Mouse (Mus musculus) heart, postnatal 36 days (tissue): Measurements from ENCODE around the gene St3gal2. TPM values are rescaled to one million over a fixed set of nuclear protein-coding genes. Genes with fewer than 3 reads are reported as not detected.

Source experiments
- DNase-seq, 2 experiments: peaks; one replicate each; pipeline ENCODE4 v3.0.0; 2021 to 2022
- intact Hi-C: fragments of 180-260 bp; cut with DNase I; formaldehyde crosslinking; loops from one replicate; pipeline ENCODE4 v1.15.1; 2025
- total RNA-seq, 2 experiments: library from RNA; stranded (reverse); gene quantifications; 2 replicates each; pipeline ENCODE4 v1.2.3; 2021

Gene St3gal2
- total RNA-seq = 10 to 100 TPM; 27.5 to 28.3 TPM

GRCm38 (mm10) chr8:110919341-110920031, at the start of gene St3gal2:
TSS of gene St3gal2 (plus strand) at chr8:110919922.
- peak; percentile 77 to 79 for DNase-seq
- intact Hi-C loops = loop anchor here (2.0 to 5.0 kb wide), 2 partner anchors 45 to 78 kb away; partner anchors contain the start of gene Ddx19a

DNA sequence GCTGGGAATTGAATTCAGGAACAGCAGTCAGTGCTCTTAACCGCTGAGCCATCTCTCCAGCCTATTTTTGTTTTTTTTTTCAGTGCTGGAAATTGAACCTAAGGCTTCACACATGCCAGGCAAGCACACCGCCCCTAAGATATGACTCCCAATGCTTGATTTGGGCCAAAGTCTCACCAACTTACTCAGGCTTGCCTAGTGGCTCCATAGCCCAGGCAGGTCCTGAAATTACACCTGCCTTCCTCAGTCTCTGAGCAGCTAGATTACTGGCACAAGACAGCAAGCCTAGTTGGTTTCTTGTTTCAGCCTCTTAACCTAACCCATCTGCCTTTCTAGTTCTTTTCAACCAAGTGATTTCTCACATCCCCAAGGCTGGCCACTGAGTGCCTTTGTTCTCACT, 49.2 kb upstream of the St3gal2 start:
- no peak for DNase-seq
- intact Hi-C loops = no loop called here

DNA sequence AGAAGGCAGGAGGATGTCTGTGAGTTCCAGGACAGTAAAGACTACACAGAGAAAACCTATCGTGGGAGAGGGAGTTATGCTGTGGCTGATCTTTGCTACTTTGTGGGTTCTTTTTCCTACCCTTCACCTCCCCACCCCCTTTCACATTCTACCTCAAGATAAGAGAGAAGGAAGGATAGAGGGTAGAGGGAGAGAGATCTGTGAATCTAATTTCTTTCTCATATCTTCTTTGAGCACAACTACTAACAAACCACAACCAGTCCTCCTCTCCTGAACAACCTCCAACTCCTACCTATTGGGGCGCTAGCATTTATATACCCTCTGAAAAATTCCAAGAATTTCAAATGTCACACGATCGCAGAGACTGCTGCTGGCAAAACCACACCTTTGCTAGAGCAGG, 41.9 kb upstream of the St3gal2 start:
- intact Hi-C loops = no loop called here
- DNase-seq = no peak

DNA sequence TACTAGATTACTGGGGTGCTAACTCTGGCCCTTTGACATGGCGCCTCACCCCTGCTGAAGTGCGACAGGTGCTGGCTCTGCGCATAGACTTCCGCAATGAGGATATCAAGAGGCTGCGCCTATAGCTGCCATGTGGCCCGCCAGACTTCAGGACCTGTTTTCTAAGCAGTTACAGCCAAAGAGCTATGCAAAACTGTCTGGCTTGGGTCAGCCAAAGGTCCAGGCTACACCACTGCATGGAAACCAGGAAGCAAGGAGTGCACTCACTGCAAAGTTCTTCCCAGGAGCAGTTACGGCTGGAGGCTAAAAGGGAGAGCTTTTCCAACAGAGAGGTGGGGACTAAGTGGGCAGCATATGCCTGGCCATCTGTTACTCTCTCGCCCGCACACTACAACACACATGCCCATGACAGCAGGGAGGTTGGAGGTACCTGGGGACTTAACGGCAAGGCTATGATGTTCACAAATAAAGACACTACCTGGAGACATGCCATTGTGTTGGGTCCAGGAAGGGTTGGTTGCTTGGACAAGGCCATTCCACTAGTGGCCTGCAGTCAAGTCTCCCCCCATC, 37.9 kb upstream of the St3gal2 start:
- DNase-seq = no peak
- intact Hi-C loops = no loop called here

GRCm38 (mm10) chr8:110883824-110884223, 35.9 kb upstream of the St3gal2 start:
- DNase-seq = no peak
- intact Hi-C loops = no loop called here

DNA sequence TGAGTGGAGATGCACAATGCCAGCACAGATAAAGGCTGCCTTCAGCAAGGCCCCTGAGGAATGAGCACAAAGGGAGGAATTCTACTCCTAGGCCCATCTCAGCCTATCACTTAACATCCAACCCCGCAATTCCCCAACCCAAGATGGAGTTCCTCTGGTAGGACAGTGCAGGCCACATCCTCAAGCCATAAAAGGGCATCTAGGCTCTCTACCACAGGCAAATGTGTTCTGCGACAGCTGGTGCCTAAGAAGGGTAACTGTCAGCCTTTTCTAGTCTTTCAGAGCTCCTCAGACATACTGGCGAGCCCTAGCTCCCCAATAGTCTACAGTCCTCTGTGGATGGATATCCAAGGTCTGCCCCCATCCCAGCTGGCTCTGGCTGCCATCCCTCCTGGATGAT, 33.1 kb upstream of the St3gal2 start:
- intact Hi-C loops = no loop called here
- DNase-seq = no peak

DNA sequence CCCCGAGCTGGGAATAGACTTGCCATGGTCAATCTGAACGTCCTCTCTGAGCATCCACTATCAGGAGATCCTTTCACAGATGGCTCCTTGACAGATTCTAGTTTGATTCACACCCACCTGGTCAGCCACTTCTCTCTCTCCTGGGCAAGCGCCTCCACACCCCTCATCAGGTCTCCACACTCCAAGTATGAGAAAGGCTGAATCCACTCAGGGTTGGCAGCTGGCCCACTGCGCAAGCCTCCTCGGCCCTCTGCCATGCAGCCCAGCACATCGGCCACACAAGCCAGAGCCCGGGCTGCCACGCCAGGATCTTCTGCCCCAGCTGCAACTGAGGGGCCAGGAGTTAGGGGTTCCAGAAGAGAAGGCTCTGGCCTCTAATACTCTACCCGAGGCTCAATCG, 32.2 kb upstream of the St3gal2 start:
- intact Hi-C loops = no loop called here
- no peak for DNase-seq

- no peak for DNase-seq
- intact Hi-C loops = no loop called here
These were observed 31.3 kb upstream of the St3gal2 start for GRCm38 (mm10) chr8:110888441-110888840.

- DNase-seq = no peak
- intact Hi-C loops = no loop called here
These were observed 30.9 kb upstream of the St3gal2 start for GRCm38 (mm10) chr8:110888860-110889259.

- intact Hi-C loops = no loop called here
- DNase-seq = no peak
These were observed 29.7 kb upstream of the St3gal2 start for GRCm38 (mm10) chr8:110889904-110890470.

DNA sequence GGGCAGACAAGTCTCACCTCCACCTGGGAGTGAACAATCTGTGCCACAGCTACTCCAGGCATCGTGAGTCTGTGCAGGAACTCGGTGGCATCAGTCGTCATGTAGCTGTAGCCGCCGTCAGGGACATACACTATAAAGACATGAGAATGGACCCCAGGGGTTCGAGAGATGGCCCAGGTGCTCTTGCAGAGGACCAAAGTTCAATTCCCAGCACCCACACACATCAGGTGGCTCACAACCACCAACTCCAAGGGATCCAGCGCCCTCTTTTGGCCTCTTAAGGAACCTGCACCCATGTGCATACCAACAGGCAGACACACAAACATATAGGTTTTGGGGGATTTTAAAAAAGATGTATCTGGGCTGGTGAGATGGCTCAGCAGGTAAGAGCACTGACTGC, 27.7 kb upstream of the St3gal2 start:
- intact Hi-C loops = no loop called here
- DNase-seq = no peak

GRCm38 (mm10) chr8:110892913-110893312, 26.8 kb upstream of the St3gal2 start:
- intact Hi-C loops = no loop called here
- DNase-seq = no peak

DNA sequence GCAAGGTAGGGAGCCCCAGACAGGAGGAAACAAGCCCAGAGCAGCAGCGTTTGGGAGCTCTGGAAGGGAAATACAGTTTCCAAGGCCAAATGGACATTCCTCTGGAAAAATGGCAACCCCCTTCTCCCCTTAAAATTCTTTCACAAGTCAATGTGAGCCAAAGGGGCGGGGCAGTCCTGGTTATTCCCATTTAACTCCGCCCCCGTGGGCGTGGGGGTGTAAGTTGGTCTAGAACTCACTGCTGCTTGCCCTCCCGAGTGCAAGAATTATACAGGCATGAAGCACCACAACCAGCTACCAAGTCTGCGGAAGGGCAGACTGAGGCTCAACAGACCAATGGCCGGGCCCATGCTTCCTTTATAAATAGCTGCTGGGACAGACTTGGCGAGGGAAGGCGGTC, 24.9 kb upstream of the St3gal2 start:
- intact Hi-C loops = no loop called here
- DNase-seq = no peak

DNA sequence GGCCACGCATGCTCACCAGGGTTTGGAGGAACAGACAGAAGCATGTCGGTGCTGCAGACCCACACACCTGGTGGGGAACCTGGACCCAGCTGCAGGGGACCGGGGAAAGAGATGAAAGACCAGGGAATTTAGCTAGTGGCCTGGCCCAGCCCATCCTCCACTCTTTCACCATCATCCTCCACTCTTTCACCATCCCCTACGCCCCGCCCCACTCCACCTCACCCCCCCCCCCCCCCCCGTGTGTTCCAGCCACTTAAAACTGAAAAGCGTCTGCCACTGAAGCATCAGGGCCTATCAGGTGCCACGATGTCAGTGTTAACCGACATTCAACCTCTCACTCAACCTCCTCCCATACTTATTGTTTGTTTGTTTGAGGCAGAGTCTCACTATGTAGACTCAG, 24.5 kb upstream of the St3gal2 start:
- intact Hi-C loops = no loop called here
- no peak for DNase-seq

GRCm38 (mm10) chr8:110895812-110896211, 23.9 kb upstream of the St3gal2 start:
- intact Hi-C loops = no loop called here
- DNase-seq = no peak

DNA sequence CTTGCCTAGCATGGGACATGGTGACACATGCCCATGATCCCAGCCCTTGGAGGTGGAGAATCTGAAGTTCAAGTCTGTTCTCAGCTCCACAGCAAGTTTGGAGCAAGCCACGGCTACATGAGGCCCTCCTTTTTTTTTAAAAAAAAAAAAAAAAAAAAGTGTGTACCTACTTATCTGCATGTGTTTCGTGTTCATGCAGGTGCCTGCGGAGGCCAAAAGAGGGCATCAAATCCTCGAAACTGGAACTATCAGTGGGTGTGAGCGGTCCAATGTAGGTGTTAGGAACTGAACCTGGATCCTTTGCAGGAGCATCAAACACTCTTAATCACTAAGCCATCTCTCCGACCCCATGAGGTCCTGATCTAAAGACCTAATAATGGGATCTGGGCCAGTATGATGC, 22.2 kb upstream of the St3gal2 start:
- intact Hi-C loops = no loop called here
- DNase-seq = no peak

DNA sequence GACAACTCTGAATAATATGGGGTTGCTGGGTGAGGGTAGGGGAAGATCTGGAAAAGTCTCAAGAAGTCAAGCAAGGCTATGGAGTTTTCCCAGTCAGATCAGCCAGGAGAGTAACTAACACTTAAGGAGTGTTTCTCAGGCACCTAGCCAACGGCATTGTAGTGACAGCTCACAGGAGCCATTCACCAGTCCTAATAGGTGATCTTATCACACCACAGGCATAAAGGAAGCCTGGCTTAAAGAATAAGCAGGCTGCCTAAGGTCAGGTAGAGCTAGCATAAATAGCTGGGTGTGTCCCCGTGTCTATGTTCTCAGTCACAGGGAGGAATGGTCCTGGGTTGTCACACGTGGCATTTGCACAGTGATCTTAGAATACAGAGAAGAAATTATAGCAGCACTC, 18.7 kb upstream of the St3gal2 start:
- no peak for DNase-seq
- intact Hi-C loops = no loop called here

- intact Hi-C loops = loop anchor here (2.0 kb wide), 1 partner anchor 63 kb away; no protein-coding TSS in a partner anchor
- DNase-seq = peak; percentile 84
These were observed 17.7 kb upstream of the St3gal2 start, which contains the start of gene Fuk for GRCm38 (mm10) chr8:110901839-110902578. TSS of gene Fuk (minus strand) at chr8:110902488.

DNA sequence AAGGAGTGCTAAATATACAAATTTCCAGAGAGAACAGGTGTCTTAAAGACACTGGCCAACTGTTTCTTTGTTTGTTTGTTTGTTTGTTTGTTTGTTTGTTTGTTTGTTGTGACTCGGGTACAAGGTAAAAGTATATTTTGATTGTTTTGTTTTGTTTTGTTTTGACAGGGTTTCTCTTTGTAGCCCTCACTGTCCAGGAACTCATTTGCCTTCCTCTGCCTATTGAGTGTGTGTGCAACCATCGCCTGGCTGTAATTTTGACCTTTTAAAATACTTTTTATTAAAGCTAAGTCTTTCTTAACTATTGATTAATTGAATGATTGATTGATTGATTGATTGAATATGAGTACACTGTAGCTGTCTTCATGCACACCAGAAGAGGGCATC, 17.1 kb upstream of the St3gal2 start:
- intact Hi-C loops = loop anchor here (2.0 kb wide), 1 partner anchor 62 kb away; no protein-coding TSS in a partner anchor
- no peak for DNase-seq

DNA sequence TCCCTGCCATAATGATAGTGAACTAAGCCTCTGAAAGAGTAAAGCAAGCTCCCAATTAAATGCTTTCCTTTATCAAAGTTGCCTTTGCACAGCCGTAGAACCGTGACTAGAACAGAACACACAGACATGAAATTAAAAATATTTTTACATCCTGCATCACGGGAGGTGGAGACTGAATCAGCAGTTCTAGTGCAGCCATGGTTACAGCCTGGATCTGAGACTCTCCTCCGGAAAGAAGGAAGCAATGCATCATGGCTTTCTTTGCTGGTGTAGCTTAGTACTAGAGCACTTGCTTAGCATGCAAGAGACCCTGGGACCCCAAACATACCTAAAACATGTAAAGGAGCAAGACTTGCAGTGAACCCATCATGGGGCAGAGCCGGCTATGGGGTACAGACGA, 14.3 kb upstream of the St3gal2 start:
- DNase-seq = no peak

DNA sequence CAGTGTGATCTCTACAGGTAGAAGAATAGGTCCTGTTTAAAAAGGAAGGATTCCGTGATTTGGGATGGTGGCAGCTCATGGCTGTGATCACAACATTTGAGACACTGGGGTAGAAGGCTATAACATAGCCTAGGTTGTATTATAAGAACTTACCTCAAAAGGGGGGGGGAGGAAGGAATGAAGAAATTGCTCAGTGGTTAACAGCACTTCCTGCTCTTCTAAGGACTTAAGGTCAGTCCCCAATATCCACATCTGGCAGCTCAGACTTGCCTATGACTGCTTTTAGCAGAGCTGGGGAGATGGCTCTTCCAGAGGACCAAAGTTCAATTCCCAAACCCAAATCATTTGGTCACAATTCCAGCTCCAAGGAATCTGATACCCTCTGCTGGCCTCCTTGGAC, 13.0 kb upstream of the St3gal2 start:
- intact Hi-C loops = no loop called here
- no peak for DNase-seq

More for the DNA sequence above, 14.3 kb upstream of the St3gal2 start:
- intact Hi-C loops = no loop called here
